Mouse (Mus musculus): ENCODE measurements around the gene Olfr452. TPM values are rescaled to one million over a fixed set of nuclear protein-coding genes. Genes with fewer than 3 reads are reported as not detected.

Gene Olfr452
- polyA plus RNA-seq, 1 experiment from 2014 or later, result not detected

GRCm38 (mm10) chr6:42811639-42812038 lies 26.7 kb downstream of the Olfr452 start, which contains the start of gene Olfr450:
Gene Olfr450 (plus strand): TSS chr6:42811939.
- no peak within 1 kb of the TSS for H3K27ac ChIP-seq (ENCODE audit: low read depth, low read length)
- DNase-seq (ENCODE audit: low spot score) (no peak), ATAC-seq (ENCODE audit: insufficient read depth, low FRiP score, low TSS enrichment) (no peak)
- H3K4me3 ChIP-seq (ENCODE audit: low read depth, low read length), result no peak within 1 kb of the TSS
- H3K9me3 ChIP-seq (ENCODE audit: control insufficient read depth, low read length), result no peaks in the 10 kb centered on the region
- H3K4me2 ChIP-seq (ENCODE audit: low read depth), result no peak within 1 kb of the TSS
- 91% methylated on average over 1 of the region's 1 CpGs for WGBS
- no peaks in the 10 kb centered on the region for H3K4me1 ChIP-seq (ENCODE audit: control insufficient read depth, insufficient read depth, low read length)
- no peaks in the 10 kb centered on the region for H3K36me3 ChIP-seq (ENCODE audit: control insufficient read depth, insufficient read depth, low read length)
- H3K27me3 ChIP-seq (ENCODE audit: control insufficient read depth, insufficient read depth, low read length), result no peaks in the 10 kb centered on the region
- H3K9ac ChIP-seq (ENCODE audit: low read length), result no peak within 1 kb of the TSS

- DNase-seq (ENCODE audit: low spot score) (no peak), ATAC-seq (ENCODE audit: insufficient read depth, low FRiP score, low TSS enrichment) (no peak)
- no peaks in the 10 kb centered on the region for H3K9me3 ChIP-seq (ENCODE audit: control insufficient read depth, low read length)
- H3K27me3 ChIP-seq (ENCODE audit: control insufficient read depth, insufficient read depth, low read length), result no peaks in the 10 kb centered on the region
- H3K27ac ChIP-seq (ENCODE audit: low read depth, low read length), result no peak within 1 kb of the TSS
- no peak within 1 kb of the TSS for H3K9ac ChIP-seq (ENCODE audit: low read length)
- no peak within 1 kb of the TSS for H3K4me2 ChIP-seq (ENCODE audit: low read depth)
- no peaks in the 10 kb centered on the region for H3K4me1 ChIP-seq (ENCODE audit: control insufficient read depth, insufficient read depth, low read length)
- no peak within 1 kb of the TSS for H3K4me3 ChIP-seq (ENCODE audit: low read depth, low read length)
- no peaks in the 10 kb centered on the region for H3K36me3 ChIP-seq (ENCODE audit: control insufficient read depth, insufficient read depth, low read length)
These were observed 49.2 kb downstream of the Olfr452 start, which contains the start of gene Olfr449 for GRCm38 (mm10) chr6:42834084-42834483. Gene Olfr449 (plus strand): TSS chr6:42834384.

Other genes starting within 250 kb of the Olfr452 start
- gene Olfr455, start 237.5 kb upstream of the Olfr452 start, polyA plus RNA-seq (2014; fragmentation: Nextera tagmentation; extraction: Ambion mirVana), result not detected in 2 replicates
- gene Tcaf3, start 187.4 kb upstream of the Olfr452 start, polyA plus RNA-seq (2014; fragmentation: Nextera tagmentation; extraction: Ambion mirVana), result not detected in 2 replicates
- 1.6 and 1.8 TPM in 2 replicates for gene Tcaf2, start 139.8 kb upstream of the Olfr452 start, polyA plus RNA-seq (2014; fragmentation: Nextera tagmentation; extraction: Ambion mirVana)
- gene Tcaf1, start 75.0 kb upstream of the Olfr452 start, polyA plus RNA-seq (2014; fragmentation: Nextera tagmentation; extraction: Ambion mirVana), result 149 and 168 TPM in 2 replicates
- gene Olfr453, start 45.7 kb upstream of the Olfr452 start, polyA plus RNA-seq (2014; fragmentation: Nextera tagmentation; extraction: Ambion mirVana), result not detected in 2 replicates
- not detected in 2 replicates for gene Olfr38, start 28.7 kb upstream of the Olfr452 start, polyA plus RNA-seq (2014; fragmentation: Nextera tagmentation; extraction: Ambion mirVana)
- gene Olfr450, start 26.8 kb downstream of the Olfr452 start, polyA plus RNA-seq (2014; fragmentation: Nextera tagmentation; extraction: Ambion mirVana), result not detected in 2 replicates
- not detected in 2 replicates for gene Olfr449, start 49.3 kb downstream of the Olfr452 start, polyA plus RNA-seq (2014; fragmentation: Nextera tagmentation; extraction: Ambion mirVana)
- gene Olfr448, start 105.3 kb downstream of the Olfr452 start, polyA plus RNA-seq (2014; fragmentation: Nextera tagmentation; extraction: Ambion mirVana), result not detected in 2 replicates
- gene Olfr447, start 123.8 kb downstream of the Olfr452 start, polyA plus RNA-seq (2014; fragmentation: Nextera tagmentation; extraction: Ambion mirVana), result not detected in 2 replicates
- not detected in 2 replicates for gene Olfr446, start 136.3 kb downstream of the Olfr452 start, polyA plus RNA-seq (2014; fragmentation: Nextera tagmentation; extraction: Ambion mirVana)
- not detected in 2 replicates for gene Olfr444, start 164.0 kb downstream of the Olfr452 start, polyA plus RNA-seq (2014; fragmentation: Nextera tagmentation; extraction: Ambion mirVana)